Comparison of ENCODE assay signal across 23 mouse cellular contexts in genomic region chrX:13518019-13518418, GRCm38 (mm10). TPM values are rescaled to one million over a fixed set of nuclear protein-coding genes. Genes with fewer than 3 reads are reported as not detected.
A peak's percentile ranks its signal among the peaks of the same experiment; 100 is the strongest.
DNase-seq lines count a peak whose midpoint lies in the region; ATAC-seq and TF ChIP-seq lines count a peak whose summit lies in the region.
"Had no signal": no experiment of that assay in that cellular context is flagged by ENCODE, and none has a peak within 500 bp of the region (broad histone marks: within the 10 kb centered on the region; RNA-seq: fewer than 3 reads in every experiment).

No protein-coding gene starts in this region.

- no peak overlapping the region for H3K9ac ChIP-seq in heart, adult 2 months (ENCODE audit: low read depth, low read length)
- H3K9ac ChIP-seq in heart, embryonic 12.5 days = no peak overlapping the region
- no peak overlapping the region for H3K9ac ChIP-seq in liver, adult 2 months (ENCODE audit: low read depth, low read length)
- no peak overlapping the region for H3K9ac ChIP-seq in liver, postnatal 0 days (replicated peaks)
- H3K9ac ChIP-seq: hindbrain, embryonic 13.5 days; intestine, embryonic 15.5 days; midbrain, embryonic 12.5 days; neural tube, embryonic 15.5 days had no signal

- H3K79me2 ChIP-seq in heart, adult 2 months (replicated peaks; ENCODE audit: control insufficient read depth, insufficient read depth, low read length) = no peaks in the 10 kb centered on the region
- no peaks in the 10 kb centered on the region for H3K79me2 ChIP-seq in liver, adult 2 months (ENCODE audit: control insufficient read depth, insufficient read depth, low read length)

- no peak for ATAC-seq in heart, embryonic 12.5 days (ENCODE audit: insufficient number of reproducible peaks, low FRiP score)
- ATAC-seq in liver, postnatal 0 days = no peak
- peak; percentile 63 for ATAC-seq in megakaryocyte progenitor cell, adult 5-6 weeks (replicated peaks; ENCODE audit: poor library complexity)
- ATAC-seq: intestine, embryonic 15.5 days had no signal

- no peak overlapping the region for H3K4me3 ChIP-seq in heart, adult 2 months
- H3K4me3 ChIP-seq in heart, embryonic 12.5 days = no peak overlapping the region
- no peak overlapping the region for H3K4me3 ChIP-seq in liver, adult 2 months (ENCODE audit: insufficient read depth, low read depth, low read length)
- no peak overlapping the region for H3K4me3 ChIP-seq in liver, postnatal 0 days (ENCODE audit: low read depth, low read length)
- H3K4me3 ChIP-seq in brown adipose tissue, adult 24 weeks (ENCODE audit: insufficient read depth, low read depth, low read length) = no peak overlapping the region
- H3K4me3 ChIP-seq: embryonic facial prominence, embryonic 10.5 days; hindbrain, embryonic 13.5 days; intestine, embryonic 15.5 days; midbrain, embryonic 12.5 days; neural tube, embryonic 15.5 days had no signal

- 51% methylated on average over 10 of the region's 10 CpGs for WGBS in heart, adult 2 months
- 65% methylated on average over 10 of the region's 10 CpGs for WGBS in heart, embryonic 12.5 days
- WGBS in liver, adult 2 months = 50% methylated on average over 10 of the region's 10 CpGs
- 43% methylated on average over 10 of the region's 10 CpGs for WGBS in liver, postnatal 0 days (ENCODE audit: insufficient replicate concordance)

- no peak for TF ChIP-seq EP300 in heart, adult 2 months (IDR thresholded peaks at IDR 0.05; ENCODE audit: insufficient read depth, low read depth, low read length)
- no peak for TF ChIP-seq EP300 in liver, postnatal 0 days (IDR thresholded peaks at IDR 0.05; ENCODE audit: low read depth)

- intact Hi-C loops in heart, adult 2 months (cut with DNase I) = loop anchor here (2.0 to 5.0 kb wide), 2 partner anchors 137 to 236 kb away; partner anchors contain the start of gene Ddx3x

- no peak for TF ChIP-seq POLR2A in heart, adult 2 months (IDR thresholded peaks at IDR 0.05; ENCODE audit: insufficient read depth, low read depth, low read length)
- TF ChIP-seq POLR2A in liver, adult 2 months (IDR thresholded peaks at IDR 0.05; ENCODE audit: extremely low read depth, insufficient read depth, low read length) = no peak

- H3K27me3 ChIP-seq in heart, adult 2 months (ENCODE audit: control insufficient read depth, insufficient read depth, low read length) = no peaks in the 10 kb centered on the region
- peaks cover 39% of the 10 kb centered on the region for H3K27me3 ChIP-seq in heart, embryonic 12.5 days (replicated peaks)
- H3K27me3 ChIP-seq in liver, adult 2 months (ENCODE audit: control insufficient read depth, insufficient read depth, low read length) = no peaks in the 10 kb centered on the region
- no peaks in the 10 kb centered on the region for H3K27me3 ChIP-seq in liver, postnatal 0 days (ENCODE audit: insufficient read depth, low read length)
- H3K27me3 ChIP-seq: CH12.LX; neural tube, embryonic 15.5 days had no signal

- H3K27ac ChIP-seq in heart, adult 2 months = peak overlapping the region; percentile 4
- H3K27ac ChIP-seq in heart, embryonic 12.5 days (ENCODE audit: poor library complexity, severe bottlenecking) = no peak overlapping the region
- peak overlapping the region; percentile 29; the same call in 1 of the 2 replicates for H3K27ac ChIP-seq in liver, adult 2 months (replicated peaks; ENCODE audit: insufficient read depth, low read depth, low read length)
- no peak overlapping the region for H3K27ac ChIP-seq in liver, postnatal 0 days (ENCODE audit: low read depth)
- peak overlapping the region; percentile 63 for H3K27ac ChIP-seq in brown adipose tissue, adult 24 weeks (replicated peaks; ENCODE audit: low read depth, low read length)
- H3K27ac ChIP-seq: embryonic facial prominence, embryonic 10.5 days; hindbrain, embryonic 13.5 days; intestine, embryonic 15.5 days; midbrain, embryonic 12.5 days; neural tube, embryonic 15.5 days had no signal

- peaks cover 13% of the 10 kb centered on the region for H3K4me1 ChIP-seq in heart, adult 2 months (ENCODE audit: control insufficient read depth, insufficient read depth, low read length)
- H3K4me1 ChIP-seq in heart, embryonic 12.5 days (replicated peaks) = peaks cover 9% of the 10 kb centered on the region
- H3K4me1 ChIP-seq in liver, adult 2 months (ENCODE audit: control insufficient read depth, insufficient read depth, low read length) = no peaks in the 10 kb centered on the region; the same call in 1 of the 2 replicates
- H3K4me1 ChIP-seq in liver, postnatal 0 days (ENCODE audit: insufficient read depth) = no peaks in the 10 kb centered on the region
- H3K4me1 ChIP-seq in brown adipose tissue, adult 24 weeks (ENCODE audit: control insufficient read depth, insufficient read depth, insufficient read length, low read length) = peaks cover 13% of the 10 kb centered on the region
- H3K4me1 ChIP-seq: embryonic facial prominence, embryonic 10.5 days; hindbrain, embryonic 13.5 days; intestine, embryonic 15.5 days; midbrain, embryonic 12.5 days; neural tube, embryonic 15.5 days had no signal

- no peaks in the 10 kb centered on the region for H3K9me3 ChIP-seq in heart, embryonic 12.5 days (replicated peaks)
- no peaks in the 10 kb centered on the region for H3K9me3 ChIP-seq in liver, postnatal 0 days (ENCODE audit: low read length)
- H3K9me3 ChIP-seq: embryonic facial prominence, embryonic 10.5 days; hindbrain, embryonic 13.5 days; intestine, embryonic 15.5 days; midbrain, embryonic 12.5 days; neural tube, embryonic 15.5 days had no signal

- no peak for TF ChIP-seq CTCF in heart, adult 2 months (IDR thresholded peaks at IDR 0.05)
- TF ChIP-seq CTCF in liver, adult 2 months (IDR thresholded peaks at IDR 0.05; ENCODE audit: low read depth, low read length) = no peak
- TF ChIP-seq CTCF in liver, postnatal 0 days (IDR thresholded peaks at IDR 0.05; ENCODE audit: low read depth) = no peak

- H3K4me2 ChIP-seq in heart, embryonic 12.5 days = no peak overlapping the region
- no peak overlapping the region for H3K4me2 ChIP-seq in liver, postnatal 0 days (ENCODE audit: low read depth, low read length)
- H3K4me2 ChIP-seq: hindbrain, embryonic 13.5 days; intestine, embryonic 15.5 days; midbrain, embryonic 12.5 days; neural tube, embryonic 15.5 days had no signal

- no peaks in the 10 kb centered on the region for H3K36me3 ChIP-seq in heart, adult 2 months (ENCODE audit: control insufficient read depth, insufficient read depth, low read length)
- H3K36me3 ChIP-seq in heart, embryonic 12.5 days = no peaks in the 10 kb centered on the region
- no peaks in the 10 kb centered on the region for H3K36me3 ChIP-seq in liver, adult 2 months (ENCODE audit: control insufficient read depth, insufficient read depth, low read length)
- H3K36me3 ChIP-seq in liver, postnatal 0 days (replicated peaks; ENCODE audit: insufficient read depth, low read length) = no peaks in the 10 kb centered on the region
- H3K36me3 ChIP-seq: hindbrain, embryonic 13.5 days; intestine, embryonic 15.5 days; midbrain, embryonic 12.5 days; neural tube, embryonic 15.5 days had no signal

- DNase-seq in heart, adult 2 months = peak in 1 of 2 experiments; percentile 17
- no peak for DNase-seq in liver, adult 2 months (ENCODE audit: extremely low read depth, low read depth, low spot score)
- no peak for DNase-seq in liver, postnatal 0 days
- DNase-seq in retina, postnatal 1 day = no peak
- DNase-seq in urinary bladder, postnatal 25 days (ENCODE audit: low spot score) = no peak
- DNase-seq: adrenal gland, adult 2 months; cerebellum, adult 11 months; cerebellum, postnatal 25 days; gastrocnemius, postnatal 10 days; left cerebral cortex, postnatal 4 days; liver; lung, adult 18-20 months; right cerebral cortex, postnatal 25 days; thymus, adult 2 months had no signal

RNA-seq across cellular contexts. Expression of gene Nyx, which starts 52.1 kb away (rescaled TPM):
- under 1 TPM; 0.23 TPM for total RNA-seq in heart, adult 2 months (2021)
- 0.14 and 0.20 TPM in 2 replicates for polyA plus RNA-seq in heart, adult 2 months (2012; rRNA removed)
- polyA plus RNA-seq in heart, embryonic 12.5 days (2016; fragmentation: Nextera tagmentation; extraction: Ambion mirVana) = 0.05 TPM in 2 replicates
- total RNA-seq in liver, adult 2 months (2014; rRNA removed) = not detected in 2 replicates
- 0.01 TPM in 1 of 2 replicates, not detected in the other for polyA plus RNA-seq in liver, adult 2 months (2012; rRNA removed)
- 0.02 TPM in 1 of 2 replicates, not detected in the other for polyA plus RNA-seq in liver, postnatal 0 days (2015; fragmentation: Nextera tagmentation; extraction: Ambion mirVana)
- polyA plus RNA-seq in brown adipose tissue, adult 24 weeks (2012; ENCODE audit: insufficient read depth, insufficient read length, missing spikeins) = not detected in 2 replicates
- total RNA-seq in megakaryocyte progenitor cell, adult 5-6 weeks (2015) = not detected in 2 replicates
- not detected in 2 replicates for total RNA-seq in megakaryocyte progenitor cell, adult 5-6 weeks (2017)
- polyA plus RNA-seq: intestine, embryonic 15.5 days had no signal

Comparison
In these comparisons a context has a peak if more than half of its experiments do, and no peak if none do; other contexts are left out.
1. H3K27ac ChIP-seq: peak in heart, adult 2 months (single experiment), liver, adult 2 months (single experiment) and brown adipose tissue, adult 24 weeks (single experiment); none in heart, embryonic 12.5 days (single experiment) and liver, postnatal 0 days (single experiment).